Mouse (Mus musculus) frontal cortex, adult 2 months (tissue): ENCODE measurements at regions not wholly inside any gene's neighbourhood (a gene's known extent, or its start where the extent isn't known, plus 50 kb on each side); places are given as distances from the start of the nearest gene placed in this dataset.

Source experiments
- DNase-seq, 2 experiments: peaks; one replicate each; pipeline ENCODE4 v3.0.0; 2022; ENCODE audit warnings: low spot score in 1 of 2; ENCODE audit errors: extremely low spot score in 1 of 2

- DNase-seq = peak in 1 of 2 experiments; percentile 2
These were observed 175.5 kb upstream of the Pcdh15 start for GRCm38 (mm10) chr10:72923611-72924010.

DNA sequence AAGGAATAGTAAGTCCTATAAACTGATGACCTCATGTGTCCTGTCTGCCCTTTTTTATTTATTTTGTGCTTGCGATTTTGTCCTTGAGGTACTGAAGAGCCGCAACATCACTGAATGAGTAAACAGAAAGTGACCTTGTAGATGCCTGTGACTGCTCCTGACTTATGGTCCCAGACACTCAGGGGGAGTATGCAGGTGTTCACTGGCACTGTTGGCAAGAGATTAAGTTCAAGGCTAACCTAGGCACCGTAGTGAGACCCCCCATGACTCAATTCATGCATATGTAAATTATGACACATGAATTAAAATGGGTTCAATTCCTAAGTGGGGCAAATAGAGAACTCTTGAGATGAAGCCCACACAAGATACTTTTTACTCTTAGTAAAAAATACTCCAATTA, 142.2 kb upstream of the Pcdh15 start:
- DNase-seq = no peak

DNA sequence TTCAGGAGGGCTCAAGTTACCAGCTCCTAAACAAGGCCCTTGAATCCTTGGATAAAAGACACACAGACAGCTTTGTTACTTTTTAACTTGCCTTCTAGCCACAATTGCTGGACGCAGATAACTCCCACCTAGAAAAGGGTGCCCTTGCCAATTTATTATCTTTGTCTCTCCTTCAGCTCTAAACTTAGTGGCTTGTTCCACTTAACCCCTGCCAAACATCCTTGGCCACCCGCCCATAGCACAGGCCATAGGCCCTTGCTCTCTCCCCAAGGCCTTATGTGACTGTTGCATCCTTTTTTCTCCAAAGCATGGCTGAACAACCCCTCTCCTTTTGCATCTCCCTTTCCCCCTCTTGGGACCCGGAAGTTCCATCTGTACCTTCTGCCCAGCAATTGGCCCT, 139.1 kb upstream of the Pcdh15 start:
- DNase-seq = no peak

GRCm38 (mm10) chr10:72981359-72981758, 117.8 kb upstream of the Pcdh15 start:
- peak in 1 of 2 experiments; percentile 8 for DNase-seq

DNA sequence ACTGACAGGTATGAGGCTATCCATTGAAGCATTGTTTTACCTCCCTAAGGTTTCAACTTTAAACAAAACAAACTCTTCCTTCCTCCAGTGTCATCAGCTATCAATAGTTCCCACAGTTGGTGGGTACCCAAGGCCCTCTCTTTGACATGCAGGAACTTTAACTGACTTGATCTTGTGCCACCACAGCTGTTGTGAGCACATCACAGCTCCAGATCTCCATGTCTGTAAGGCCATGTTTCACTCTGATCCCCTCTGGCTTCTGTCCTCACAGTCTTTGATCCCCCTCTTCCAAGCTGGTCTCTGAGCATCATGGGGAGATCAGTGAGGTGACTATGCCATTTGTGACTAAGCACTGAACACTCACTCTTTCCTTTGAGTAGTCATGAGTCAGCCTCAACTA, 110.8 kb upstream of the Pcdh15 start:
- DNase-seq = no peak

DNA sequence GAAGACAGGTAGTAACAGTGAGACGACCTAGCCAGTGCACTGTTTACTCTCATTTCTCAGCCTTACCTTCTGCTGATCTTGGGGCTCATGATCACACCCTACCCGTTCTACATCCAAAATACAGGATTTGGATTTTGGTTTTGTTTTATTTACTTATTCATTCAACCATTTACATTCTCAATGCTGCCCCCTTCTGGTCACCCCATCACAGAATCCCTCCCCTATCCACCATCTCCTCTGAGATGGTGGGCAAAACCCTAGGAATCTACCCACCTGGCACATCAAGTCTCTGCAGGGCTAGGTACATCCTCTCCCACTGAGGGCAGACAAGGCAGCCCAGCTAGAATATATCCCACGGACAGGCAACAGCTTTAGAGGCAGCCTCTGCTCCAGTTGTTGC, 88.2 kb upstream of the Pcdh15 start:
- peak in 1 of 2 experiments; percentile 10 for DNase-seq

GRCm38 (mm10) chr10:73011874-73012273, 87.3 kb upstream of the Pcdh15 start:
- peak in 1 of 2 experiments; percentile 47 for DNase-seq

DNA sequence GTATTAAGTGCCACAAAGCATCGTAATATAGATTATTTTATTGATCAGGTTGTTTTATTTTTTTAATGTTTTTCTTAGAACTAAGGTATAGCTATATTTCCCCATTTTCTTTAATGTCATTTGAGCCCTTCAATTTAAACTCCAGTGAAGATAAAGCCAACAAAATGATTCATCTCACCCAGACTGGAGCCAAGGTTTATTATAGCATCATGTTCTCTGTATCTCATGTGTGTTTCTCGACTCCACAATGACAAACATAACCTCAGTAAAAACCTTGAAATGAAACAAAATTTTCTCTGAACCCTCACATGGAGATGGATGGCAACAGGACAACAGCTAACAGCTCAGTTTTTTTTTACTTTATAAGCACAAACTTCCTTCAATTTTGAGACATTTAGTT, 61.7 kb upstream of the Pcdh15 start:
- peak in 1 of 2 experiments; percentile 29 for DNase-seq

DNA sequence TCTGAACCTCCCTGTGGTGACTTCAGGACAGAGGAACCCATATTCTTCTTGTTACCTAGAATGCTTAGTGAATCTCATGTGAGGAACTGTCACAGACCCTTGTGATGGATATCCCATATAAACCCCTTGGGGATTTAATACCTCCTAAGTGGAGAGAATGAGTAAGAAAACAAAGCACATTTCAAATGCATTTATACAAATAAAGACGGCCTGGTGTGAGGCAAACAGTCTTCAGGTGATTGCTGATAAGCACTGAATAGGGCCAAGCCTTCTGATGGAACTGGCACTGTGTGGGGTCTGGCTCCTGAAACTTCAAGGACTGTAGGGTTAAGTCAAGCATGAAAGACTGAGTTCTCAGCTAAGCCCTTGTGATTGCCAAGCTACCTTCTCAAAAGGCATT, 59.6 kb upstream of the Pcdh15 start:
- no peak for DNase-seq
